Mouse (Mus musculus): Measurements from ENCODE around the gene Krtap4-7.
"Not testable (repeated sequence)": the region's sequence is repeated elsewhere in the genome, so short reads cannot be mapped to it uniquely, and the experiment has no call there.

Krtap4-7 gene

GRCm38 (mm10) chr11:99643635-99644139, at the start of gene Krtap4-7:
Krtap4-7 (minus strand) TSS chr11:99644089.
- in situ Hi-C loops (cut with MboI, MseI), result not testable (repeated sequence)

GRCm38 (mm10) chr11:99690463-99690862, 46.6 kb upstream of the Krtap4-7 start, which contains the start of gene Gm14190:
Gm14190 (minus strand) TSS chr11:99690740.
- in situ Hi-C loops (cut with MboI, MseI), result no loop called here

GRCm38 (mm10) chr11:99685235-99685634, 41.3 kb upstream of the Krtap4-7 start:
- in situ Hi-C loops (cut with MboI, MseI), result not testable (repeated sequence)

- in situ Hi-C loops (cut with MboI, MseI), result no loop called here
These were observed 39.6 kb upstream of the Krtap4-7 start for GRCm38 (mm10) chr11:99683481-99683880.

- in situ Hi-C loops (cut with MboI, MseI), result no loop called here
These were observed 22.0 kb upstream of the Krtap4-7 start, which contains the start of gene Krtap4-6 for GRCm38 (mm10) chr11:99665860-99666259. Krtap4-6 (minus strand) TSS chr11:99665960.

- in situ Hi-C loops (cut with MboI, MseI), result no loop called here
These were observed 18.9 kb upstream of the Krtap4-7 start for GRCm38 (mm10) chr11:99662802-99663201.

GRCm38 (mm10) chr11:99659256-99659655, 15.4 kb upstream of the Krtap4-7 start:
- in situ Hi-C loops (cut with MboI, MseI), result no loop called here

- in situ Hi-C loops (cut with MboI, MseI), result not testable (repeated sequence)
These were observed 14.7 kb upstream of the Krtap4-7 start, which contains the start of gene Gm11563 for GRCm38 (mm10) chr11:99658467-99659010. Gm11563 (minus strand) TSS chr11:99658960.

- in situ Hi-C loops (cut with MboI, MseI), result no loop called here
These were observed 13.2 kb upstream of the Krtap4-7 start for GRCm38 (mm10) chr11:99657051-99657450.

- in situ Hi-C loops (cut with MboI, MseI), result no loop called here
These were observed 6.2 kb upstream of the Krtap4-7 start, which contains the start of gene Gm11555 for GRCm38 (mm10) chr11:99650136-99650535. Gm11555 (minus strand) TSS chr11:99650236.

GRCm38 (mm10) chr11:99646444-99646843, 2.6 kb upstream of the Krtap4-7 start:
- in situ Hi-C loops (cut with MboI, MseI), result no loop called here

- in situ Hi-C loops (cut with MboI, MseI), result no loop called here
These were observed 462 bp upstream of the Krtap4-7 start for GRCm38 (mm10) chr11:99644351-99644750.

GRCm38 (mm10) chr11:99640926-99641325, 3.0 kb downstream of the Krtap4-7 start:
- in situ Hi-C loops (cut with MboI, MseI), result no loop called here

- in situ Hi-C loops (cut with MboI, MseI), result no loop called here
These were observed 6.8 kb downstream of the Krtap4-7 start for GRCm38 (mm10) chr11:99637086-99637485.

- in situ Hi-C loops (cut with MboI, MseI), result no loop called here
These were observed 9.2 kb downstream of the Krtap4-7 start, which contains the start of gene Krtap4-2 for GRCm38 (mm10) chr11:99634653-99635134. Krtap4-2 (minus strand) TSS chr11:99635084.

- in situ Hi-C loops (cut with MboI, MseI), result no loop called here
These were observed 10.6 kb downstream of the Krtap4-7 start for GRCm38 (mm10) chr11:99633293-99633692.

GRCm38 (mm10) chr11:99630890-99631289, 13.0 kb downstream of the Krtap4-7 start:
- in situ Hi-C loops (cut with MboI, MseI), result no loop called here

GRCm38 (mm10) chr11:99628138-99628537, 15.8 kb downstream of the Krtap4-7 start, which contains the start of gene Krtap4-1:
Krtap4-1 (minus strand) TSS chr11:99628238.
- in situ Hi-C loops (cut with MboI, MseI), result no loop called here

GRCm38 (mm10) chr11:99620335-99620734, 23.6 kb downstream of the Krtap4-7 start, which contains the start of gene Gm11562:
Gm11562 (minus strand) TSS chr11:99620435.
- in situ Hi-C loops (cut with MboI, MseI), result no loop called here

- in situ Hi-C loops (cut with MboI, MseI), result no loop called here
These were observed 29.0 kb downstream of the Krtap4-7 start, which contains the start of gene Krtap2-4 for GRCm38 (mm10) chr11:99614796-99615363. Krtap2-4 (minus strand) TSS chr11:99614846.

- in situ Hi-C loops (cut with MboI, MseI), result not testable (repeated sequence)
These were observed 33.8 kb downstream of the Krtap4-7 start, which contains the start of gene Gm11937 for GRCm38 (mm10) chr11:99610089-99610488. Gm11937 (minus strand) TSS chr11:99610189.

GRCm38 (mm10) chr11:99609126-99609525, 34.8 kb downstream of the Krtap4-7 start:
- in situ Hi-C loops (cut with MboI, MseI), result no loop called here

All from T-helper 1 cell (primary cell).